Mouse (Mus musculus) gastrocnemius, postnatal 10 days (tissue): ENCODE data around the gene Smc4. TPM values are rescaled to one million over a fixed set of nuclear protein-coding genes. Genes with fewer than 3 reads are reported as not detected.
"Not testable (repeated sequence)": the region's sequence is repeated elsewhere in the genome, so short reads cannot be mapped to it uniquely, and the experiment has no call there.

Experiments used
- DNase-seq: peaks from one replicate; pipeline ENCODE4 v3.0.0; 2021; ENCODE audit warnings: mixed read lengths
- total RNA-seq, 2 experiments: library from RNA; stranded (reverse); gene quantifications; 2 replicates each; pipeline ENCODE4 v1.2.3; 2021

Smc4 gene
- total RNA-seq, 2 experiments from 2014 or later: 24.1 to 33.2 TPM

DNA sequence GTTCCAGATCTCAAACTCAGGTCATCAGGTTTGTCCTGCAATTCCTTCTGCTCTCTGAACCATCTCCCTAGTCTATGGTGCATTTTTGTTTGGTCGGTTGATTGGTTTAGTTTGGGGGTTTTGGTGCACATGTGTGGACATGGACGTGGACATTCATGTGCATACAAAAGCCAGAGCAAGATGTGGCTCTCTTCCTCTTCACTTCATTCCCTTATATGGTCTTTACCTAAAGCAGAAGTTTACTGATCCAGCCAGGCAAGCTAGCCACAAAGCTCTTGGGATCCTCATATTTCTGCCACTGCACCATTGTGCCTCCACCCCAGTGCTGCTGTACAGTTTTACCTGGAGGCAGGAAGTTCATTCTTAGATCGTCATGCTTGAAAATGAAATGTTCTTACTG lies 12.6 kb downstream of the Smc4 start:
- no peak for DNase-seq

DNA sequence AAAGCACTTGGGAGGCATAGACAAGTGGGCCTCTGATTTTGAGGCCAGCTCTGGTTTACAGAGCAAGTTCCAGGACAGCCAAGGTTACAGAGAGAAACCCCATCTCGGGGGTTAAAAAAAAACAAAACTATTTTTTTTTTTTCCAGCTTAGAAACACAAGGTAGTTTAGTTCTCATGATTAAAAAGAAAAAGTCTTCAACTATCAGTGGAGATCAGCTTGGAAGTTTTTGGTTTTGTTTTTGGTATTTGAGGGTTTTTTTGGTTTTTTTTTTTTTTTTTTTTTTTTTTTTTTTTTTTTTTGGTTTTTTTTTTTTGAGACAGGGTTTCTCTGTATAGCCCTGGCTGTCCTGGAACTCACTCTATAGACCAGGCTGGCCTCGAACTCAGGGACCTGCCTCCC lies 14.1 kb downstream of the Smc4 start:
- not testable (repeated sequence) for DNase-seq

DNA sequence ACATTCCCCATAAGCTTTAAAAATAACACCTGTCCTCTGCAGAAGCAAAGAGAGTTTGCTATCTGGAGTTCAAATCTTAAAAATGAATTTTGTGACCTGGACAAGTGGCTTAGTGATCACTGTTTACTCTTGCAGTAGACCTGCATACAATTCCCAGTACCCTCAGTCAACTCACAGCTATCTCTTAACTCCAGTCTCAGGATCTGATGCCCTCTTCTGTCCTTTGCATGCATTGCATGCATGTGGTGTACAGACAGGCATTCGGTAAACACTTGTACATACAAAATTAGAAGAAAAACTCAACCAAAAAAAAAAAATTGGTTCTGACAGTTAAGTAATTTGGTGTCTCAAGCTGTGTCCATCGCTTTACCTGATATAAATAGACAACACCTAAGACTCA lies 15.7 kb downstream of the Smc4 start:
- no peak for DNase-seq

DNA sequence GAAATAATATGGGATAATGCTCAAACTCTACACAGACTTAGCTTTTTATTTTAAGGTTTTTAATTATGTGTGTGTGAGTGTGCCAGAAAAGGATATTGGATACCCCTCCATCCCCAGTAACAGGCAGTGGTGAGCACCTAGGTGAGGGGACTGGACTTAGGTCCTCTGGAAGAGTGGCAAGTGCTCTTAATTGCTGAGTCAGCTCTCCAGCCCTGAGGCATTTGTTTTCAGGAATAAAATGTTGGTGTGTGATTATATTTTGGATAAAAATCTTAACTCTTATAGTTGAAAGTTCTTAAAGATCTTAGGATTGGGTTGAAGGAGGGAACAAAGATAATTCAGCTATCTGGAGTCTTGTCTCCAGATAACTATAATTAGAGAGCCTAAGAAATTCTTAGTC lies 16.2 kb downstream of the Smc4 start:
- DNase-seq: no peak

DNA sequence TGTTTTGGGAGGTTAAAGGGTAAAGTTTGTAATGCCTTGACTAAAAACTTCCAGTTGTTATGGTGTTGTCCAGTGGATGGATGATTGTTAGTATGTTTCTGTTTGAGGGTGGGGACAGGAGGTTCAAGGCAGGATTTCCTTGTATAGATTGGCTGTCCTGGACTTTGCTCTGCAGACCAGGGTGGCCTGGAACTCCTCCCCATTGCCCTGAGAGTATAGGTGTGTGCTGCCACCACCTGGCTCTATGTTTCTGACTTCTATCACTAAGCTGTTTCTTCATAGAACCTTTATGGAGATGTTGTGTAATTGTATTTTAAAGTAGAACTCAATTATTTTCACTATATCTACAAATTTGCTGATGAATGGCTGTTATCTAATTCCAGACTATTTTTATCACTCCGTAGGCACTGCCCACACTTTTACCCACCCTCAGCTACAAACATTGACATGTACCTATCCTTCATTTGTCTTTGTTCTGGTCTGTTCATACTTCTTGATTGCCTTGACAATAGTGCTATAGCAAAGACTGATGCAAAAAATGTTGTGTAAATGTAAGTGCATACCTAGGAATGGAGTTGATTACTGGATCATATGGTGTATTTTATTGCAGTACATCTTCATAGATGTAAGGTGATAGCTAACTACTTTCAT lies 21.7 kb downstream of the Smc4 start:
- no peak for DNase-seq

DNA sequence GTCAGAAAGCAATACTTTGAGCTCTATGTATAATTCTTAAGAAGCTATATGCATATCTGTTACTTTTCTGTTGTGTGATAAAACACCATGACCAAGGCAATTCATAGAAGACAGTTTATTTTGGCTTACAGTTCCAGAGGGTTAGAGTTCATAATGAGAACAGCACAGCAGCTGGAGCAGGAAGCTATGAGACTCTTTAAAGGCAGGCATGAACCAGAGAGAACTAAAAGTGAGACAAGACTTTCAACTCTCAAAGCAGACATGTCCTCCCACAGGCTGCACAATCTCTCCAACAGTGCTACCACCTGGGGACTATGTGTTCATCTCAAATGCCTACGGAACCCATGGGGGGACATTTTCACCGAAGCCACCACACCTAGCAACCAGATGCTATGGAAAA lies 35.6 kb downstream of the Smc4 start:
- DNase-seq: no peak

DNA sequence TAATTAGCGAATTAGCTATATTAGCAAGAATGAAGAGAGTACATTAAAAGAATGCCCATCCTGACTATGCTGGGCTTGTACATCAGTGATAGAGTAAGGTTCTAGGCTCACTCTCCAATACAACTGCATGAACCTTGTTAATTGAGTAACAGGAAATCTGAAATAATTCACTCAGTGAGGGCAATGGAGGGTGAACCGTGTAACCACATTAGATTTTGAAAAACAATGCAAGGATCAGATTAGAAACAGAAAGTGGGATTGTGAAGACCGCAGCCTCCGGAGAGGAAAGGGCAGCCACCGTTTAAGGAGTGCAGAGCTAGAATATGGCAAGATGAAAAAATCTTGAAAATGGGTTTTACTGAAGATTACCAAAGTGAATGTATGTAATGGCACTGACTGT lies 36.8 kb downstream of the Smc4 start:
- no peak for DNase-seq

DNA sequence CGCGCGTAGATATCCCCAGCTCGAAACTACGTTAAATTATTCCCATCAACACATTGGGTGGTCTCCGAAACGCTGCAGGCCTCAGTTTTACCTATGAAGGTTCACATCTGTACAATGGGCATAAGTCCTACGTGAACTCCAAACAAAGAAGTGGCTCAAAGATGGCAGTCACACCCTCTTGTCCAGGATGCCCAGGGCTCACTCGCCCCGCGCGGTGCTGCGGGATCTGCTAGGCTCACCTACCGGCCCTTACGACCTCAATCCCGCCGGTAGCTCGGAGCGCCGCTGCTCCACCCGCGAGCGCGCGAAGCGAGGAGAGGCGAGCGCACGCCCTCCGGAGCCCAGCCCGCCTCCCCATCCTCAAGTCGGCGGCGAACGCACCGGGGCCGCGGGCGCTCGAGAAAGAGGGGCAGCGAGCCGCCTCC lies 39.6 kb downstream of the Smc4 start:
- DNase-seq: no peak

DNA sequence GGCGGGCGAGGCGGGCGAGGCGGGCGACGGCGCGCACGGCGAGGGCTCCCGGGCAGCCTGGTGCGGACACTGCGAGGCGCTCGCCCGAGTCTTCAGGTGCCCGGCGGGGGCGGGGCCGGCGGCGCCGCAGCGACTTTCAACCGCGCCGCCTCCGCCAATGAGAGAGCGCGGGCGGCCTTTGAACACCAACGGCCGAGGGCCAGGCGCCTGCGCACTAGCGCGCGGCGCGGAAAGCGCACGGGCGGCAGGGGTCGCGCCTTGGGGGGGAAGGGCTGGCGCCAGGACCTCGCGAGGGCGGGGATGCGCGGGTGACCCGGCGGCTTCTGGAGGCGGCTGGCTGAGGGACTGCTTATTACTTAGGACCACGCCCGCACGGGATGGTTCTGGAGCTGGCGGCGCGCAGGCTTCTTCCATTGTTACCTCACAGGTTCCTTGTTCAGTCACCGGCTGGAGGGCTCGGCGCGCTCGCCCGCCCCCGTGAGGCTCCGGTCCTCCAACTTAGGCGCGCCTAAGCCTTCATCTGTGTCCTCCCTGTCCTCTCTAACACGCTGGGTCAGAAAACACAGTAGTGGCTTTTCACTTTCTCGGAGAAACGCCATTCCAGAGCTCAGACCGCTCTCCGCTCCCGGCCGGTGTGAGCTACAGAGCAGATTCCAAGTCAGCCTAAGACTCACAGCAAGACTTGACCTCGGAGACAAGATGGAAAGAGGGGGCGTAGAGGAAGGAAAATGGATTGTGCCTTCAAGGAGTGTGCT lies 40.3 kb downstream of the Smc4 start, which contains the start of gene Trim59:
Gene Trim59 (minus strand): TSS at position 111 of the 755 bp plus-strand sequence.
- peak; percentile 86 for DNase-seq

DNA sequence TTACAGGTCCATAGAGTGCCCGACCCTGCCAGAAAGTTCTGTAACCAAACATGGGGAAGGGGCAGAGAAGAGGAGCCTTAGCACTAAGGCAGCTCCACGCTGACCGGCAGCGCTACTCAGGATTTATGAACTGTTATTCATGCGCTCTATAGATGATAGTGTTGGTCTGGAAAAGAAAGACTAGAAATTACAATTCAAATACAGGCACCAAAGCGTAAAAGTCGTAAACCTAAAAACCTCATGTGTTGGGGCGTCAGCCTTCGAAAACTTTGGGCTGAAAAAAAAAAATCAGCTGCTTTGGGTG lies 40.8 kb downstream of the Smc4 start:
- DNase-seq: no peak

DNA sequence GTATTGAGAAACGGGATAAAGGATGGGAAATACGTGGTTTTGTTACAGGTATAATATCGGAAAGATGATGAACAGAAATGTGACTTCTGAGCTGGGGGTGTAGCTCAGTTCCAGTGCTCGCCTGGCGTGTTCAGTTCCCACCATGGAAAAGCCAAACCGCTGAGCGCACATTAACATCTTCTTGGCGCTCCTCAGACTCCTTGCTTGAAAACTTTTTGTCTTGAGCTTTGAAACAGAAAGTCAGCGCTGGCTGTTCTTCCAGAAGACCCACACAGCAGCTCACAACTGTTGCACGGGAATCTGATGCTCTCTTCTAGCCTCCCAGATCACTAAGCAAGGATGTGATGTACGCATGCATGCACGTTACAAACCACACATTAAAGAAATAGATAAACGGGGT lies 41.2 kb downstream of the Smc4 start:
- peak; percentile 10 for DNase-seq

DNA sequence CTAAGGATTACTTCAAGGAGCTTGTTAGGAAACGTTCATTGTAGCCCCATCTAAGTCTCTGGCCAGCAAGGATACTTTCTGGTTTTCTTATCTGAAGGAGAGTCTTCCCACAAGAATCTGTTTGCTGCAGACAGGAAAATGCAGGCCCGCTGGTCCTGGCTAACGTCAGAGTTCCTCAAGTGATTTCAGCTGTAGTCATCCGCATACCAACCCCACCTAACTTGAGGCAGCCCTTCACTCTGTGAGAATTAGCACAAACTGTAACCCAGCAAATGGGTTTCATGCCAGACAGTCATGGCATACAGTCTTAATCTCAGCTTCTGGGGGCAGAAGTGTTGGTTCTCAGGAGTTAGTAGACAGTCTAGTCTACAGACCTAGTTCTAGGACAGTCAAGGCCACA lies 42.0 kb downstream of the Smc4 start:
- DNase-seq: no peak

DNA sequence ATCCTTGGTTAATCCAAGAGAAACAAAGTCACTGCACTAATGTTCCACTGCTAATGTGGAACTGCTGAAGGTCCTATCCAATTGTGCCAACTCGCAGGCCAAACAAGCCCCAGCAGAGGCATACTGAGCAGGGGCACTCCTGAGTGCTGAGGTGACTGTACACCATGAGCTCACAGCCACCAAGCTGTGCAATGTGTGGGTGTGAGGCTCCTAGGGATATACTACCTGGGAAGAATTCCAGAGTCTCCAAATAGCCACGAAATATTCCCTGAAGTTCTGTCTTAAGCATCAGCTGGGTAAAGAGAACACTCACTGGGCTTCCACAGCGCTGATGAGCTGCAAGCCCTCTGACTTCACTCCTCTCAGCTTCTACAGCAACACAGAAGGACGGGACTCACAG lies 43.1 kb downstream of the Smc4 start:
- DNase-seq: no peak

DNA sequence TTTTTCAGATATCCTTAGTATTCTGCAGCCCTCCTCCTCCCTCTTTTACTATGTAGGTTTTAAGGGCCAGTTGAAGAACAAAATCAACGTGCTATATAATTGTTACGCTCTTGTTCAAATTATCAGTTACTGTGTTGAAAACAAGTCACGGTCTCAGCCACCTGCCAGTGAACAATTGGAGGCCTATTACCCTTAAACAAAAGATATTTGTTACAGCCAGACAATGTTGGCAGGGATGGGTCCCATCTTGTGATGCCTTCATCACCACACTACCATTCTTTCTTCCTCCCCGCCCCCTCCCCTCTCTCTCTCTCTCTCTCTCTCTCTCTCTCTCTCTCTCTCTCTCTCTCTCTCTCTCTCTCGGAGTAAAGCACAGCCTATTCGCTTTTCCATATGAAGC lies 44.5 kb downstream of the Smc4 start:
- no peak for DNase-seq

DNA sequence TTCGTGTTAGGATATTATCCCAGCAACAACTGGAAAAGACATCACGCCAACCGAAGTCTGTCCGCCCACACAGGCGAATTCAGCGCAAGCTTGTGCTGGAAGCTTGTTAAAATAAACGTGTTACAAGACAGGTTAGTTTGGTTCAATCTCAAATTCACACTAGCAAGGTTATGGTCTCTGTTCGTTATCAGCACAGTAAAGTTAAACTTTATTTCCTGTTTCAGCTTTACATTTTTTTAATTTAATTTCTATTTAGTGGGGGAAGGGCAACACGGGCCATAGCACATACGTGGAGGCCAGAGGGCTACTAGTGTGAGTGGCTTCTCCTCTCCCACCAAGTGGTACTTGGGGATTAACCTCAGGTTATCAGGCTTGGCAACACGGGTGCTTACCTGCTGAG lies 47.4 kb downstream of the Smc4 start:
- no peak for DNase-seq

DNA sequence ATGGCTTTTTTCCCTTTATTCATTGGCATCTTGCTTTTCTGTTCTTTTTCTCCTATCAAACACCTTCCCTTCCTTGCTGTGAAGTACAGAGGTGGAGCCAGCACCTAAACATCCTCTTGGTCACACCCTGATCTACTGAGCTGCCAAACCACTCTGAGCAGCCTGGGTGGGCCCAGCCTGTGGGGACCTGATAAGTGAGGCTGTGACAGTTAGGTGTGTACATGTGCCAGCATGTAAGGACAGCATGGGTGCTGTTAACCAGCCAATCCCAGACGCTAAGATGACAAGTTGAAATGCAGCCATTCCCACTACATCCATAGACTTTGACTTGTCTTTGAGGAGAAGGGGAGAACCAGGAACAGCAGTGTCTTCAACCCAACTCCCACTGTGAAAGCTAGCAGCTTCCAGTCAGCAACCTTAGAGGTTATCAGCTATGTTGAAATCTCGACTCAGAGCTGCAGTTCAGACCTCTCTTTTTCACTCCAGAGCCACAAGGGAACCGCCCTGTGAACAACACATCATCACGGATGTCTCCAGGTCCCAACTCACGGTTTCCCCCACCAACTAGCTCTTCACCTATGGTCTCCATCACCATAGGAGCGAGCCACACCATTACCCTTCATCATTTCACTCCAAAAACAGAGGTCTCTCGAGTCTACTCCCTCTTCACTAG lies 50.4 kb downstream of the Smc4 start:
- no peak for DNase-seq

DNA sequence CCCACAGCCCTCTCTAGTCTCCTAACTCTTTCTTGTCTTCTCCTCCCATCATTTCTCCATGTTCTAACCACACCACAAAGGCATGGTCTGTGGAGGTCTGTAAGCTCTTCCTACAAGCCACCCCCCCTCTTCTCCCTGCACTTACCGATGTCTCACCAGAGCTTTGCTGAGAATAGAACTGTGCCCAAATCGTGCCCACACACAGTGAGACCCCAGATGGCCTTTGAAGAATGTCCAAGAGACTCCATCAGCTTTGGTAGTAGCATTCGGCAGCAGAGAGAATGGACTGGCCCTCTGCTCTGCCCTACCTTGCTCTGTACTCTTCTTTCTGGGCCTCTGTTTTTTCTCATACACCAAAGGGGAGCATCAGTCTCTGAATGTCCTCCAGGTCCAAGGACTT lies 51.3 kb downstream of the Smc4 start:
- DNase-seq: no peak

DNA sequence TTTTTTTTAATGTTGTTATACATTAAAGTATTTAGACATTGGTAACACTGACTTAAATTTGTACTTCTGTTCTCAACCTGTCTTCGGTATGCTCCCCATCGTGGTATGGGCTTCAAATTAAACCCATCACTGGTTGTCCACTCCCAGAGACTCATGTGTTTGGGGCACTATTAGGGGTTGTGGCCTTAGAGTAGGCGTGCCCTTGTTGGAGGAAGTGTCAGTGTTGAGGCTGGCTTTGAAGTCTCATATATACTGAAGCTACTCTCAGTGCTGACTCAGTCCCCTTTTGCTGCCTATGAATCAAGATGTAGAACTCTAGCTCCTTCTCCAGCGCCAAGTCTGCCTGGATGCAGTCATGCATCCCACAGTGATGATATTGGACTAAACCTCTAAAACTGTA lies 56.1 kb downstream of the Smc4 start:
- no peak for DNase-seq

DNA sequence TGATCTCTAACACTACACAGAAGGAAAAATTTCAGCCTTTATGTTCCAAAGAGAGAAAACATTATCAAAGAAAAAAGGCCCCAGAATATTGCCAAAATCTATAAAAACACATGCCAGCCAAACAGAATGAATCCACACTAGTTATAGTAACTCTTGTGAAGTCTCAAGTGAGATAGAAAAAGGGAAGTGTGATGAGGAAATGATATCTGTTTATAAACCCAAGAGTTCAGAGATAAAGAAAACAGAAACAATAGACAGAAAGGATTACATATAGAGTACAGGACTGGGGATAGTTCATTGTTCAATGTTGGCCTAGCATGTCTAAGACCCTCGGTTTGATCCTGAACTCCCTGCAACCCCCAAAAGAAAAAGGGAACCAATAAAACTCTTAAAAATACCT lies 58.2 kb downstream of the Smc4 start:
- no peak for DNase-seq

DNA sequence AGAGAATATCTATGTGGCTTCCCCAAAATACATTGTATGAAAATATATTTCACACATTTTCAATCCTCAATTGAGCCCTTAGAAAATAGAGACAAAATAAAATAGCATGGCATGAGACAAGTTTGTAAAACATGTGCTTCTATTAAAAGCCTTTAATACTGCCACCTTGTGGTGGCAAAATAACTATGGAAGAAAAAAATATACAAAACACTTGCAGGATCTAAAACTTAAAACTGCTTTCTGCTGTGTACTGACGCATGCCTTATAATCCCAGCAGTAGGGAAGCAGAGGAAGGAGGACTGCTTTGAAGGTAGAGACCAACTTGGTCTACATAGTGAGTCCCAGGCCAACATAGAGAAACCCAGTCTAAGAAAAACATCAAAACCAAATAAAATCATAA lies 59.5 kb downstream of the Smc4 start:
- no peak for DNase-seq
